Mouse (Mus musculus) heart, embryonic 14.5 days (tissue): ENCODE data around the gene Hist1h2bp. TPM values are rescaled to one million over a fixed set of nuclear protein-coding genes. Genes with fewer than 3 reads are reported as not detected.
"Not testable (repeated sequence)": the region's sequence is repeated elsewhere in the genome, so short reads cannot be mapped to it uniquely, and the experiment has no call there.

Experiments used
- ATAC-seq: fragments of 200-750 bp; cut with Nextera tagmentation; 2 replicates; pipeline ENCODE4 v1.8.0; 2017; ENCODE audit warnings: low read depth, moderate TSS enrichment; ENCODE audit not compliant: insufficient number of reproducible peaks, insufficient read depth, low FRiP score
- H3K27ac ChIP-seq, 2 experiments: fragments of 200-500 bp in 1 of 2; fragments of 300-500 bp in 1 of 2; sonication (generic) in 1 of 2; replicated peaks in 1 of 2; 2 replicates each; pipeline ENCODE4 v1.5.1; 2012 to 2014; ENCODE audit warnings: low read depth in 2 of 2, low read length in 2 of 2, control low read depth in 1 of 2, mild to moderate bottlenecking in 1 of 2, mixed read lengths in 1 of 2; ENCODE audit not compliant: control insufficient read depth in 1 of 2, insufficient read depth in 1 of 2
- H3K27me3 ChIP-seq: fragments of 300-500 bp; sonication (generic); 2 replicates; pipeline ENCODE4 v1.6.1; 2014; ENCODE audit warnings: mild to moderate bottlenecking, low read length, control low read depth; ENCODE audit not compliant: control insufficient read depth, insufficient read depth
- H3K36me3 ChIP-seq: fragments of 300-500 bp; sonication (generic); 2 replicates; pipeline ENCODE4 v1.6.1; 2014; ENCODE audit warnings: mild to moderate bottlenecking, control low read depth, low read length, mixed read lengths; ENCODE audit not compliant: control insufficient read depth, insufficient read depth
- H3K4me1 ChIP-seq, 2 experiments: fragments of 200-500 bp in 1 of 2; fragments of 300-500 bp in 1 of 2; sonication (generic) in 1 of 2; 2 replicates each; pipeline ENCODE4 v1.6.1; 2012 to 2014; ENCODE audit warnings: low read length in 2 of 2, control low read depth in 1 of 2, mixed read lengths in 1 of 2; ENCODE audit not compliant: control insufficient read depth in 2 of 2, insufficient read depth in 2 of 2
- H3K4me2 ChIP-seq: fragments of 300-500 bp; sonication (generic); 2 replicates; pipeline ENCODE4 v1.6.1; 2014; ENCODE audit warnings: mild to moderate bottlenecking, low read length
- H3K4me3 ChIP-seq, 2 experiments: fragments of 200-500 bp in 1 of 2; fragments of 300-500 bp in 1 of 2; sonication (generic) in 1 of 2; 2 replicates each; pipeline ENCODE4 v1.5.1; 2012 to 2014; ENCODE audit warnings: low read length in 2 of 2, mild to moderate bottlenecking in 2 of 2, control low read depth in 1 of 2, low read depth in 1 of 2, moderate library complexity in 1 of 2; ENCODE audit not compliant: control insufficient read depth in 1 of 2, insufficient read depth in 1 of 2
- H3K9ac ChIP-seq: fragments of 300-500 bp; sonication (generic); 2 replicates; pipeline ENCODE4 v1.6.1; 2014; ENCODE audit warnings: mild to moderate bottlenecking, low read length
- H3K9me3 ChIP-seq: fragments of 300-500 bp; sonication (generic); 2 replicates; pipeline ENCODE4 v1.6.1; 2016; ENCODE audit warnings: low read length, control low read depth; ENCODE audit not compliant: control insufficient read depth
- WGBS: fragments of 180-500 bp; shearing (Covaris S2); extraction: QIAGEN DNeasy Blood & Tissue Kit; methylation state at CpG from one replicate; pipeline ENCODE4 v1.1.7; 2014; 5-methylcytosine and 5-hydroxymethylcytosine counted together
- polyA plus RNA-seq: library from polyadenylated mRNA; unstranded; fragments of >200 nt; fragmentation: Nextera tagmentation; extraction: Ambion mirVana; gene quantifications from 2 replicates; pipeline ENCODE4 v1.2.1, GENCODE M21; 2014

Gene Hist1h2bp
- polyA plus RNA-seq, 1 experiment from 2014 or later, result 0.58 TPM

- H3K9ac ChIP-seq, H3K36me3 ChIP-seq, H3K4me2 ChIP-seq, H3K4me1 ChIP-seq, H3K27me3 ChIP-seq, H3K27ac ChIP-seq, H3K9me3 ChIP-seq, H3K4me3 ChIP-seq: not testable (repeated sequence)
- peak; percentile 22; the same call in 1 of the 2 replicates for ATAC-seq
- WGBS, result no CpG with 5 or more reads among the region's 8 CpGs
These were observed 23.8 kb downstream of the Hist1h2bp start for GRCm38 (mm10) chr13:21811074-21811473.

DNA sequence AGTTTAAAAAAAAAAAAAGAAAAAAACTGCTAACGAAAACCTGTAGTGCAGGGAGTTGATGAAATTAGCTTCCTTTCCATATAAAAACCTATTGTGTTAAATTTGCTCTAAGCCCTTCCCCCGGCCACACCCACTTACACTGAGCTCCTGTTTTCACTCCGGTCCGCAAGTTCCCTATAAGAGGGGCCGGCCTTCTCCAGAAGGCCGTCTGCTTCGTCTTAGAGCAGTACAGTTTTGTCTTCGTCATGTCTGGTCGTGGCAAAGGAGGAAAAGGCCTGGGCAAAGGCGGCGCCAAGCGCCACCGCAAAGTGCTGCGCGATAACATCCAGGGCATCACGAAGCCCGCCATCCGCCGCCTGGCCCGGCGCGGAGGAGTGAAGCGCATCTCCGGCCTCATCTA lies 24.3 kb downstream of the Hist1h2bp start, which contains the start of gene Hist1h4m:
Gene Hist1h4m, plus strand, starts transcription at position 208 of the 400 bp plus-strand sequence.
- H3K27ac ChIP-seq, H3K4me1 ChIP-seq: not testable (repeated sequence)
- H3K4me3 ChIP-seq, result peak within 1 kb of the TSS in 1 of 2 experiments; percentile 23; a peak in 2 of 4 replicates

GRCm38 (mm10) chr13:21812092-21812491 lies 24.8 kb downstream of the Hist1h2bp start:
- not testable (repeated sequence) for H3K4me1 ChIP-seq, H3K27me3 ChIP-seq, H3K9me3 ChIP-seq, H3K9ac ChIP-seq, H3K36me3 ChIP-seq, H3K27ac ChIP-seq
- peak; percentile 48; the same call in 1 of the 2 replicates for ATAC-seq
- peak overlapping the region; percentile 47; the same call in 1 of the 2 replicates for H3K4me2 ChIP-seq
- under 1% methylated on average over 13 of the region's 14 CpGs for WGBS
- H3K4me3 ChIP-seq, result peak overlapping the region in 1 of 2 experiments; percentile 23; a peak in 2 of 4 replicates

More for the DNA sequence above, 24.3 kb downstream of the Hist1h2bp start, which contains the start of gene Hist1h4m:
- not testable (repeated sequence) for H3K9me3 ChIP-seq, H3K9ac ChIP-seq, H3K36me3 ChIP-seq, H3K27me3 ChIP-seq
- ATAC-seq, result 0 out of 2 replicates have a peak, but pooled peaks have one; percentile 55
- WGBS, result no CpG with 5 or more reads among the region's 24 CpGs
- H3K4me2 ChIP-seq, result peak within 1 kb of the TSS; percentile 47; the same call in 1 of the 2 replicates

DNA sequence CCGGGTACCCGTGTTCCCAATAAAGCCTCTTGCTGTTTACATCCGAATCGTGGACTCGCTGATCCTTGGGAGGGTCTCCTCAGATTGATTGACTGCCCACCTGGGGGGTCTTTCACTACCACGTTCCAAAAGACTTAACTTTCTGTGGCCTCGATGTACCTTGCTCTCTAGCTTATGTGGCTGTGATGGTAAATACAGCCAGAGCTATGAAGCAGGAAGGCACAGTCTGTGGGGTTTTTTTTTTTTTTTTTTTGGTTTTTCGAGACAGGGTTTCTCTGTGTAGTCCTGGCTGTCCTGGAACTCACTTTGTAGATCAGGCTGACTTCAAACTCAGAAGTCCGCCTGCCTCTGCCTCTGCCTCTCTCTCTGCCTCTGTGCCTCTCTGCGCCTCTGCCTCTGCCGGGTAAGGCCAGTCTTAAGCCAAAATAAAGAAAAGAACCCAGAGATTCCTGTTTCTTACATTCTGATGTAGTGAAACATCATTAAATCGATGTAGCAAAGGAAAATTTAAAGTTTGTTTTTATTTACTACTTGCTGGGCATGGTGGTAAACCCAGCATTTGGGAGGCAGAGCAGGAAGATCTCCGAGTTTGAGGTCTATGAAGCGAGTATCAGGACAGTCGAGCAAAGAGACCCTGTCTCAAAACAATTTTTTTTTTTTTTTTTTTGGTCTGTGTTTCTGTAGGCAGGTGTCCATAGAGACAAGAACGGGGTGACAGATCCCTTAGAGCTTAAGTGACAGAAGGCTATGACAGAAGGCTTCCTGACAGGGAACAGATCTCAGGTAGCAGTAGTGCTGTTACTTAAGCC lies 33.0 kb downstream of the Hist1h2bp start:
- H3K4me2 ChIP-seq, ATAC-seq, H3K4me3 ChIP-seq, H3K36me3 ChIP-seq, H3K9ac ChIP-seq, H3K9me3 ChIP-seq, H3K4me1 ChIP-seq, H3K27ac ChIP-seq, H3K27me3 ChIP-seq: not testable (repeated sequence)
- 68% methylated on average over 4 of the region's 16 CpGs for WGBS

- no peak overlapping the region for H3K4me2 ChIP-seq
- H3K27ac ChIP-seq, result no peak overlapping the region
- H3K9me3 ChIP-seq, result no peaks in the 10 kb centered on the region
- H3K9ac ChIP-seq, result no peak overlapping the region
- no peaks in the 10 kb centered on the region for H3K4me1 ChIP-seq
- 87% methylated on average over 3 of the region's 3 CpGs for WGBS
- H3K27me3 ChIP-seq, result no peaks in the 10 kb centered on the region
- no peaks in the 10 kb centered on the region for H3K36me3 ChIP-seq
- no peak for ATAC-seq
- no peak overlapping the region for H3K4me3 ChIP-seq
These were observed 41.2 kb downstream of the Hist1h2bp start for GRCm38 (mm10) chr13:21828511-21828910.

GRCm38 (mm10) chr13:21830344-21830743 lies 43.1 kb downstream of the Hist1h2bp start:
- Histone ChIP-seq H3K4me3 (no peak overlapping the region), H3K4me2 (no peak overlapping the region), H3K36me3 (no peaks in the 10 kb centered on the region), H3K27ac (no peak overlapping the region), H3K9me3 (no peaks in the 10 kb centered on the region), H3K27me3 (no peaks in the 10 kb centered on the region), H3K9ac (no peak overlapping the region), H3K4me1 (no peaks in the 10 kb centered on the region)
- ATAC-seq, result no peak
- WGBS, result 88% methylated on average over 10 of the region's 10 CpGs

- H3K36me3 ChIP-seq, H3K27me3 ChIP-seq, H3K9me3 ChIP-seq, H3K4me1 ChIP-seq, H3K9ac ChIP-seq, H3K27ac ChIP-seq: not testable (repeated sequence)
- 0% methylated on average over 23 of the region's 58 CpGs for WGBS
- ATAC-seq, result peak; percentile 83
- peak within 1 kb of the TSS in 1 of 2 experiments; percentile 20; a peak in 2 of 4 replicates for H3K4me3 ChIP-seq
- peak within 1 kb of the TSS; percentile 39; the same call in 1 of the 2 replicates for H3K4me2 ChIP-seq
These were observed 44.4 kb downstream of the Hist1h2bp start, which contains the start of gene Hist1h4n for GRCm38 (mm10) chr13:21831418-21832394. Gene Hist1h4n (minus strand): TSS chr13:21832196.
